Mouse (Mus musculus) gastrocnemius, postnatal 4 days (tissue): ENCODE measurements around the gene Sdhb. TPM values are rescaled to one million over a fixed set of nuclear protein-coding genes. Genes with fewer than 3 reads are reported as not detected.

Experiments
- DNase-seq, 2 experiments: peaks; one replicate each; pipeline ENCODE4 v3.0.0; 2021 to 2022; ENCODE audit warnings: low spot score in 2 of 2, mixed read lengths in 2 of 2
- total RNA-seq, 2 experiments: library from RNA; stranded (reverse); gene quantifications; 2 replicates each; pipeline ENCODE4 v1.2.3; 2021

Sdhb gene
- total RNA-seq, 2 experiments from 2014 or later: 295 to 300 TPM

DNA sequence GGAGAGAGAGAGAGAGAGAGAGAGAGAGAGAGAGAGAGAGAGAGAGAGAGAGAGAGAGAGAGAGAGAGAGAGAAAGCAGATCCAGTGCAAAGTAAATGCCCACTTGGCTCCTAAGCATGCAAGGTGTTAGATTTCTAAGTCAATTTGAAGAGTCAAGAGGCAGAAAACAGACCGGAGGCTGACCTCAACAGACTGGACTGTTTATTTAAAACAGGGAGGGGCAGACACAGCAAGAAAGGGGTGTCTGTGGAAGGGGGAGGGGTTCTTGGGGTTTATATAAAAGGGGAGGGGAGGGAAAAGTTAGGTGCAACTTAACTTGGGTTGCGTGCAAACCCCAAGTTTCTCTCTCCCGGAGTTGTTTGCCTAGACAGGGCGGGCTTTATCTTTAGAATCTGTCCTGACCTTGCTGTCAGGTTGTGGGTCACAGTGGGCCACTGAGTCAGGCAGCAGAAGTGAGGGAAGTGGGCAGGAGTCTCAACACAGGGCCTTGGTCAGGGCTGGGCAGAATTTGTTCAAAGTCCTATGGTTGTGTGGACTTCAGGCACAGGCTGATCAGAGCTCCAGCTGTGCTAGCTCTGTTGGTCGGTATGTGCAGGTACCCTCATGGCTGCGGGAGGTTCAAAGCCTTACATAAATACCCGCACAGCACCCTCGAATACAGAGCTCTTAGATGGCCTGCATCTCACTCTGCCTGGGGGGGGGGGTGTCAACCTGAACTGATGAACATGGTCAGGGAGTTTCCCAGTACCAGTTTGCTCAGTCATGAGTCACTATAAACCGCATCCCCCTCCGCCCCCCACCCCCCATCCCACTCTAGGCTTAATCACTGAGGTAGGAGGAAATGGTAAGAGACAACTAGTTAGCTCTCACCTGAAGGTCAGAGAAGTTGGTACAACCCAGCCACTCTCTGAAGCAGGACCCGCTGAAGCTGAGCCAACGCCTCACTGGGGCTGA is 13.2 kb upstream of the Sdhb start:
- no peak for DNase-seq

DNA sequence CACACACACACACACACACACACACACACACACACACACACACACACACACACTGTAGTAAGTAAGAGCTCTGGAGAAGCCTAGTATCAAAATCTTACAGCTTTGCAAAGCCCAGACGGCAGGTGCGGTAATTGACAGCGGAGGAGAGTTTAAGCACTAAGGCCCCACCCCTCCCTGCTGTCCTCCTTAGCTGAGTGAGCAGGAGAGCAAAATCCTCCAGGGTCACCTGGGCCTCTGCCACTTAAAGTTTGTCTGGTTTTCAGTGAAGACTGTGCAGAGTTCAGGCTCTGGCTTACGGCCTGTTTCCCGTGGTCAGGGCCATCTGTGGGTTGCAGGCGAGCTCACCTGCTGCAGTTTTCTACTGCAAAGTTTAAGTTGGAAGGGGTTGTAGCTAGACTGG is 12.5 kb upstream of the Sdhb start:
- DNase-seq: no peak

DNA sequence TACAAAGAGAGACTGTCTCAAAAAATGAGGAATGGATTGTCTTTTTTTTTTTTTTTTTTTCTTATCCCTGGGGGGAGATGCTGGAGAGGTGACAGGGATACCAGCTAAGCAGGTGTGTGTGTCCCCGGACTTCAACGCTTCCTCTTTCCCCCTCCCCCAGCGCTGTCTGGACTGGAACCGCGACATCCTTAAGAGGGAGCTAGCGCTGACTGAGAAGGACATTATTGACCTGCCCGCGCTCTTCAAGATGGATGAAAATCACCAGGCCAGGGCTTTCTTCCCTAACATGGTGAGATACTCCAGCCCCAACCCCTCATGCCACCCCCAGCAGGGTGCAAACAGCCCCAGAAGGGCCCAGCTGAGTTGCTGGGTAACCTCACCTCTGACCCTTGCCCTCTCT is 12.0 kb upstream of the Sdhb start:
- no peak for DNase-seq

DNA sequence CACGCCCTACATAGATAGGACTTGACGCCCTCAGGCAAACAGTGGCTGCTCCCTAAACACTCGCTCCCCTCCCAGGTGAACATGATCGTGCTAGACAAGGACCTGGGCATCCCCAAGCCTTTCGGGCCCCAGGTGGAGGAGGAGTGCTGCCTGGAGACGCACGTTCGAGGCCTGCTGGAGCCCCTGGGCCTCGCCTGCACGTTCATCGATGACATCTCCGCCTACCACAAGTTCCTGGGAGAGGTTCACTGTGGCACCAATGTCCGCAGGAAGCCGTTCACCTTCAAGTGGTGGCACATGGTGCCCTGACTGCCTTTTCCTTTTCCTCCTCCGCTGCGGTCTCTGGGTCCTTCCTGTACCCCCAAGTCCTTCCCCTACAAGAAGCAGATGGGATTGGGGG is 11.4 kb upstream of the Sdhb start:
- DNase-seq: no peak

DNA sequence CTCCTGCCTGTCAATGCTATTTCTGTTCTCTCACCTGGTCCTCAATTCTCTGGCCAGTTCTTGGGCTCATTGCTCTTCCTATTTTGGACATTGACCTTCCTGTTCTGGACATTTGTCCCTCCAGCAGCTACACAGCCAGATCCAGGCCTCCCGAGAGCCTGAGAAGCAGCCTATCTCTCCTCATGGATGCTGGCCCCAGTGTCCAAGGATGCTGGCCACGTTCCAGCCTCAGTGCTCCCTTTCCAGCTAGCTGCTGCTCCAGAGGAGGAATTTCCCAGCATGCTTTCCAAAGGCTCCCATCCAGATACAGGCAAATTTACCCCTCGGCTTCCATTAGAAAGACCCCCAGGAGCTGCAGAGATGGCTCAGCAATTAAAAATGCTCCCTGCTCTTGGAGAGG is 10.4 kb upstream of the Sdhb start:
- peak in 1 of 2 experiments; percentile 66 for DNase-seq

DNA sequence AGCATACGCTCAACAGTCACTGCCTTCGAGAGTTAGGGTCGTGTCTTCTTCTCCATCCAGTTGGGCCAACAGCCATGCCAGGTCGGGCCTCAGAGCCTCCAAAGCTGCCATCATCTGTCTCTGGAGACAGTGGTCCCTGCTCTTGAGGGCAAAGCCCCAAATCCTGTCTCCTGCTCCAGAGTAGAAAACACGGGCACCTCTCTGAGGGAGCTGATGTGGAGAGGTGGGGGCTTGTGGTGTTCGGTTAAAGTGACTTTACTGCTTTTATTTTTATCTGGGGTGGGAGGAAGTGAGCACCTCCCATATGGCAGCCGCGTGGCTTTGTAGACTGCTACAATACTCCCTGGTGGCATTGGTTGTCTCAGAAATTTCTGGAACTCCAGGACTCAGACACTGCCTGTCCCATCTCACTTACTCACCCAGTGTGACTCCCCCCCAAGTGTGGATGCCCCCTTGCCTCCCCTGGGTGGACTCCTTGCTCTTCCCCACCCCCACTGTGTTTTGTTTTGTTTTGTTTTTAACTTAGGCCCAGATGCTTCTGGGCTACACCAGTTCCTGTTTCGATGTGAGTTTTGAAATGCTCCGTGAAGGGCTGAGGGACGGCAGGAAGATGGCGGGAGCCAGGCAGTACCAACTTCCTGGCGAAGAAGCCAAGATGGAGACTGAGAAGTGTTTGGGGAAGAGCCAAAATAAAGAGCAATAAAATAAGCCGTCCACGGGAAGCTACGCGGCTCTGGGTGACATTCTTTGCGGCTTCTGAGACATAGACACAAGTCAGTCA is 9.0 kb upstream of the Sdhb start:
- DNase-seq: no peak

DNA sequence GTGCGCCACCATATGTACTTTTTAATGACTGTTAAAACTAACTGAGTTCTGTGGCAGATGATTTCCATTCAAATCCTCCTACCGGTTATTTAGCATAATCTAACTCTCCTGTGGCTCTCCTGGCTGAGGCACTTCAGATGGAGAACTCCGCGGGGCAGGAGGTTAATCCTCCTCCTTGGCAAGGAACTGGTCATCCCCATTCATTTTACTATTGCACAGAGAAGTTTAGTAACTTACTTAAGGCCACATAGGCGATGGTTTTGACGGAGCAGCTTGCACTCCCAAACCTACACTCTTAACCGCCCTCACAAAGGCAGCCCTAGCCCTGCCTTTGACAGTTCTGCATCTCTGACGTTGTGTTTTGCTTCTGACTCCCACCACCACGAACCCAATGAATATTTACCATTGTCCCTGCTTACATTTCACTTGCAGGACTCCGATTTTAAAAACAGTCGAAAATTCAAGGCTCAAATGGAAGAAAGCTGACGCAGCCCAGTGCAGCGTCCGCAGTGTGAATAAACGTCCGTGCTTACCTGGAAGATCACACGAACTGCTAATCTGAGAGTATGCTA is 3.8 kb upstream of the Sdhb start:
- DNase-seq: no peak

DNA sequence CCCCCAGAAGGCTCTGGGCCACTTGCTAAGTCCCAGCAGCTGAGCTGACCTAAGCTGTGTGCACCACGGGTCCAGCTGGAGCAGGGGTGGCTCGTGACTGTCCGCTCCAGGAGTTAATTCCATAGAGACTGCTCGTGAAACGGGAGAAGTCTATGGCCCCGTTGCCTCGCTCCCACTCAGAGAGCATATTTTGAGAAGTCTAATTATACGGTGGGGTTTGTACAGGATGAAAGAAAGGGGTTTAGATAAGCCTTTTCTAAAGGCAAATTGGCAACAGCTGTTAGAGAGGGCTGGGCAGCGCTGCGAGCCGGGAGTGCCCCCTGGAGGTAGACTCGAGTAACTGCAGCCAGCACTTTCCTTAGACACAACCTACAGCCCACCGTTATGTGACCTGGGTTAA is 3.3 kb upstream of the Sdhb start:
- peak; percentile 59 to 74 for DNase-seq

DNA sequence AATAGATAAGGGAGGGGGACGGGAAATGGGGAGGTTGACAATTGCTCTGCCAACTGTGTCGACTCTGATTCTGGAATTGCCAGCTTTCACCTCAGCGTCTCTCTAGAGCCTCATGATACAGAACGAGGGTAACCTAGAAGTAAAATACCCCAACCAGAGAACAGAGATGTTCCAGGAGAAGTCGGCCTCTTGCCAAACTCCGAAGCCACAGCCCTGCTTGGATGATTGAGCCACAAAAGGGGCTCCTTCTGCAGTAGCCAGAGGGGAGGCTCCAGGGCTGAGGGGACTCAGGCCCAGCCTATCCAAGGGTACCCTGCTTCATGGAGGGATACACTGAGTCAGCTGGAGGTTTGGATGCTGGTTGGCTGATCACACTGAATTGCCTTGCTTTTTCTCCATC is 2.7 kb upstream of the Sdhb start:
- no peak for DNase-seq

DNA sequence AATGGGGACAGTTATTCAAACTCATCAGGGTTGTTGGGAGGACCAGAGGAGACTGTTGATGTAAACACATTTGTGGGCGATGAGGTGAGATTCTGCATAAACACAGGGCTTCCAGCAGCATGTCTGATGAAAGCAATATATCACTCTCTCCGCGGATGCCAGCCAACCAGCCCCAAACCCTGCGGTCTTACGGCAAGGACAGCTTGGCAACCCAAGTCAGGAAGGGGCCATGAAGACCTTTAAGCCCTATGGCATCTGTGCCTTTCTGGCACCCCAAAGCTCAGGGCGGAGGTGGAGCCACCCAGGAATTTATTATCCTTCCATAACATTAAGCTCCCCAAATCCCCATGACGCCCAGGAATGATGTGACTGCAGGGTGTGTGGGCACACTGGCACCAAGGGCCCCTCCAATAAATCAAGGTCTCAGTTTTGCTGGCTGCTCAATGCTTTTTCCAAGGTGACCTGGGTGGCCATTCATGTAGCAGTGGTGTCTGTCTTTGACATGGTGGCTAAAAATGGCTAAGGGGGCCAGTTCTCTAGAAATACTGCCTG is 1.8 kb upstream of the Sdhb start:
- no peak for DNase-seq

DNA sequence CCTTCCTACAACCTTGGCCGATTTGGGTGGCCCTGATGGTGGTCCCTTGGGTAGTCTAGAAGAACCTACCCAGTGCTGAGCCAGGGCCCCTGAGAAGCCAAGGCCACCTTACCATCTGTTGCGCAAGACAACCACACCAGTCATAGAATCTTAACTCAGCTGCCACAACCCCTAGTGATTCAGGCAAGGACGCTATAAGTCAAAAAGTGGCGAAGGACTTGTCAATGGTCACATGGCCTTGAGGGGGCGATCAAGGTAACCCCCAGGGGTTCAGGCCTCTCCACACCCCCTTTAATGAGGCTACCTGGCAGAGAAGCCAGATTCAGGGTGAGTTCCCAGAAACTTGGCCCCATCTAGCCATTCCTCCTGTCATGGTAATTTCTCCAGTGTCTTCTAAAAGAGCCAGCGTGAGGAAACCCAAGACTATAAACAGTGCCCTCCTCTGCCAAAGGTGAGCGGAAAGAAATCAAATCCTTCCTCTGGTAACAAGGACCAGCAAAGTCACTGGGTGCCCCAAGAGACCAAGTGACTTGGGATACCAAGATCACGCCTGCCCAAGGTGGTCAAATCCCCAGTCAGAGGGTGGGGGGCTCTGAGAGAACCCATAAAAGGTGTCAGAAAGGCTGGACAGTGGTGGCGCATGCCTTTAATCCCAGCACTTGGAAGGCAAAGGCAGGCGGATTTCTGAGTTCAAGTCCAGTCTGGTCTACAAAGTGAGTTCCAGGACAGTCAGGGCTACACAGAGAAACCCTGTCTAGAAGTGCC is 1.1 kb upstream of the Sdhb start:
- no peak for DNase-seq

DNA sequence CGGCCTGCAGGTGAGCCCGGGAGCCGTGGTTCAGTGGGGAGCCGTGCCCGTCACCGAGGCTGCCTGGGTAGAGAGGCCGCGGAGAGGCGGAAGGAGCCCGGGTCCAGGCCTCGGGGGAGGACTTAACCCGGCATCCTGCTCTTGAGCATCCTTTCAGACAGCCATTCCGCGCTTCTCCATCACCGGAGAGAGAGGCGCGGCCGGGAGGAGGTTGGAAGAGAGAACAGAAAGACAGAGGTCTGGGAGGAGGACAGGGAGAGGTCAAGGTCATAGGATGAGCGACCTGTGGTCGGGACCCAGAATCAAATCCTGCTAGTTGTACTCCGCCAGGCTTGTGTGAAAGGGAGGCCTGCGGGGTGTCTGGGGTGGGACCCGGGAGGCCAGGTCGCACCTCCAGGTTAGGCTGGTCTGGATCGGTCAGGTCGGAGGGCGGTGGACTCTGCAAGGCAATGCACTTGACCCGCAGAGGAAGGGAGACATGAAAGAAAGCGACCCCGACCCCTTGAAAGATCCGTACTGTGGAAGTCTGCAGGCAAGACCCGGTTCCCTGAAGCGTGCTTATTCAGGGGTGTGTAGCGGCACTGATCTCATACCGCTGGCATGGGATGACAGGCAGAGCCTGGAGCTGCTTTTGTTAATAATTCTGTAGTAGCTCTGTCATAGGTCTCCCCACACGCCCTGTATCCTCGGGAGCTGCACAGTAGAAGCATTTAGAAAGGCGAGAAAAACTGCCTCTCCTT is 634 bp downstream of the Sdhb start:
- DNase-seq: peak in 1 of 2 experiments; percentile 37

DNA sequence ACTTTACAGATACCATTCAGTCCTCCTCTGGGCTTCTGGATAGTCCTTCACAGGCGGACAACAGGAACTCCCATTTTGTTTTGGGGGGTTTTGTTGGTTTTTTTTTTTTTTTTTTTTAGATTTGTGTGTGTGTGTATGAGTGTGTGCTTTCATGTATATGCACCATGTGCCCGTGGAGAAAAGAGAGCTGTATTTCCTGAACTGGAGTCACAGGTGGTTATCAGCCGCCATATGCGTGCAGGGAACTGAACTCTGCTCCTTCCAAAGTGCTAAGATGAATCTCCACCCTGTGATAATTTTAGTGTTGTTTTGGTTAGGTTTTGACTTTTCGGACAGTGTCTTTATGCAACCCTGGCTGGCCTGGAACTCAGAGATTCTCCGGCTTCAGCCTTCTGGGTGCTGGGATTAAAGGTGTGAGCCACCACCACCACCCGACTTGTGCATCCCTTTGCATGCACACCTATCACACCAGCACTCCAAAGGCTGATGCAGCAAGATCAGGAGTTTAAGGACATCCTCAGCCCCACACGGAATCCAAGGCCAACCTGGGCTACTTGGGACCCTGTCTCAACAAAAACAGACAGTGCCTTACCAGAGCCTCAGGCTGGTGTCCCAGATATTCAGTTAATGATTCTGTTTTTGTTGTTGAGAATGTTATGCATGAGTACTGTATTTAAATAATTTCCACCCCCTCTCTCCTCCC is 1.4 kb downstream of the Sdhb start:
- no peak for DNase-seq

DNA sequence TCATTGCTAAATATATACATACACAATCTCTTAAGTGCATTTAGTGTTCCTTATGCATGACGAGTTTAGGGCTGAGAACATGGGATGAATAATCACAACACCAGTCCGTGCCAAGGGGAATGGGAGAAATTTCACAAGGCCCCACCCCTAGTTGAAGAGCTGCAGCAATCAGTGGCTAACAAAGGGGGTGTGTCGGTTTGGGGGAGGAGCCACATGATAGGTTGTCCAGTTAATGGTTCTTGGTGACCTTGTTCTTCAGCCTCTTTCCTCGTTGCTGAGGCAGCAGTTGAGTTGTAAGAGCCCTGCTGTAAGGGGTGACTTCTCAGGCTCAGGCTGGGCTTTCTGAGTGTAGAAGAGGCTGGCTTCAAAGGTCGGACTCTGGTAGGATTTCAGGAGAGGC is 1.9 kb downstream of the Sdhb start:
- DNase-seq: no peak

DNA sequence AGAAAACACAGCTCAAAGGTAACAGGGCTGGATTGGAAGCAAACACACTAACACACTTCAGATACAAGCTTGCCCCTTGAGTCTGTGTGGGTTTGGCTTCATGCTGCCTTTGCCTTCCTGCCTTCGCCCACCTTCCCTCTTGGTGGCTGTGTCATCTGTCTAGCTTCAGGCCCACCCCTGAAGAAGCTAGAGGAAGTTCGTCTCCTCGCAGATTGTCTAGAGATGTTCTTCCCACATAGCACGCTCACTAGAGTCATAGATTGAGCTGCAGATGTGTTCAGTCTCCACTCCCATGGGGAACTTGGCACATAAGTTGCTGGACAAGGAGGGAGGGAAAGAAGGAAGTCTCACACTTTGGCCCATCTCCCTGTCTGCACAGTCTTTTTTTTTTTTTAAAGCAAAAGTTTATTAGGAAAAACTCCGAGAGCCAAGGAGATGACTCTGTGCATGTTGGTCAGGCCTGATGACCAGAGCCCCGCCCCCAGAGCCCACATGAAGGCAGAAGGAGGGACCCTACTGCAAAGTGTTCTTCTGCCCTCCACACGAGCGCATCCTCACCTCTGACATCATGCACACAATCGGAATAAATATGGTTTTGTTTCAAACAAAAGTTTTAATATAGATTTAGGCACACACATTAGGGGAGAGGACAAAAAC is 3.1 kb downstream of the Sdhb start:
- no peak for DNase-seq

DNA sequence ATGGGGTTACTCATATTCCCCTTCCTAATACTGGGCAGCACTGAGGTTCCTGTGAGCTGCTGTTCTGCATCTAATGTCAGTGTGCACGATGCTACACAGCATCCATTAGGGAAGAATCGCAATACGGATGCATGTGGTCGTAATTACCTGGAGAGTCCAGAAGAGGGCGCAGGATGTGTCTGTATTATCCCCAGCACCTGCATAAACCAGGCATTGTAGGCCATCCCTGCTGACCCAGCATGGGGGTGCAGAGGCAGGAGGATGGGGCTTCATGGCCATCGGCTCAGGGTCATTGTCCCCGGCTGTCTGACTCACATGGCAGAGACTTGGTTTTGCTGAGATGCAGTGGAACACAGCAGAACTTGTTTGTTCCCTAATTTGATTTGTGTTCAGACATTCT is 3.6 kb downstream of the Sdhb start:
- DNase-seq: peak in 1 of 2 experiments; percentile 74

DNA sequence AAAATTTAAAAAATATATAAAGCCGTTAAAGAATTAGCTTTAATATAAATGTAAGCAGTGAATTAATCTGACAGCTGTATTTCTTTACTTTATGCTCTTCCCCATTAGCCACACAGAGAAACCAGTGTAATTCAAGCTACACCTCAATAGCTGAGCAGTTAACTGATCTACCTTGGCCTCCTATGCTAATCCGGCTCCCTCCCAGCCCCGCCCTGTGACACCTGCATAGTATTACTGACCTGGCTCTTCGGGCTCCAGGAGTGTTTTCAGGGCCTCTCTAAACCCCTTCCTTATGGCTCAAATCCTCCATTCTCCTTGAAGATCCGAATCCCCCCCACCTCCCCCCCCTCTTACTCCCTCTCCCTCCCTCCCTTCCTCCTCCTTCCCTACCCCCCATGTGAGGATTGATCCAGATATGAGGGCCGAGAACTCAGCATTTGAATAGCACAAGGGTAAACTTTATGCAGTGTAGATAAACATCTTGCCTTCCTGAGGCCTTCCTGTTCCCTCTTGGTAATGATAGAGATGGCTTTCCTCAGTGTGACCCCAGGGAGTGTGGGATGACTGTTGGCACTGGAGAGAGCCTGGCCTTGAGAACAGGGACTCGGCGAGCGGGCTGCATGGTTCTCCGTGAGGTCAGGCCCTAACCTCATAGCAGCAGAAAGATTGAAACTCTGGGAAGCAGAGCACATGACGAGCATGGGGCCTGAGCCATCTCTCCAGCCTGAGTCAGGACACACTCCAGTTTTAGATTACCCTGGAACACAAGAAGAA is 6.6 kb downstream of the Sdhb start:
- DNase-seq: no peak

DNA sequence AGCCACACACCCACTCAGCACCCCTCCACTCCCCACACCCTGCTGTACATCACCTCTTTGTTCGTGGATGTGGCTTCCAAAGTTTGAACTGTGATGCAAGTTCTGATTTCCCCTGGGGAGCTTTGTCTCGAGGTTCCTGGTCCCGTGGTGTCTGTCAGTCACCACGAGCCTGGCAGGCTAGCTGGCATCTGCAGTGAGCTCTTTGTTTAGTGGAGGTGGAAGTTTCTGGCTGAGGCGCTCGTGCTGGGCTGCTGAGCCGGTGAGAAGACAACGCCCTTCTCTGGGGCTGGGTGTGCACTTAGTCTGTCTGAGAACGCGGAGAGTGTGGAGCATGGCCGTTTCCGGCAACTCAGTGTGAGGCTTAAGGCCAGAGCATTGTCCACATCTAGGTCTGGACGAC is 10.7 kb downstream of the Sdhb start:
- no peak for DNase-seq
